Mouse (Mus musculus) thymus, postnatal 25 days (tissue): ENCODE data around the gene Aadacl3.

Source experiments
- DNase-seq: peaks from one replicate; pipeline ENCODE4 v3.0.0; 2022

Gene Aadacl3

DNA sequence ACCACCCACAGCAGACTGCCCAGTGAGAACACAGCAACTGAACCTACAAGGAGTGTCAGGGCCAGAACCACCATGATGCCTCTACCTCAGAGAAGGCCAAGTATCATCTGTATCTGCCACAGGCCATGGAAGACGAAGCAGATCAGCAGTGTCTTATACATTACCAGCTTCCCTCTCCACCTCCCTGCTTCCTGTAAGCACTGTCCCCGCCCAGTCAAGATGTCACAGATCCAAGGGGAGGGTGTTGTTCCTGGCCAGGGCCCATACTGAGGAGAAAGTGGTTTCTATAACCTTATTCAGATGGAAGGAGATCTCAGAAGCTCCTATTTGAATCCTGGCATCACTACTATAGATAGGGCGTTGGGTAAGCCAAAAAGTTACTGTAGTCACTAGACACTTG, at the start of gene Aadacl3:
Aadacl3 (minus strand) TSS at position 101 of the 400 bp plus-strand sequence.
- DNase-seq: no peak

DNA sequence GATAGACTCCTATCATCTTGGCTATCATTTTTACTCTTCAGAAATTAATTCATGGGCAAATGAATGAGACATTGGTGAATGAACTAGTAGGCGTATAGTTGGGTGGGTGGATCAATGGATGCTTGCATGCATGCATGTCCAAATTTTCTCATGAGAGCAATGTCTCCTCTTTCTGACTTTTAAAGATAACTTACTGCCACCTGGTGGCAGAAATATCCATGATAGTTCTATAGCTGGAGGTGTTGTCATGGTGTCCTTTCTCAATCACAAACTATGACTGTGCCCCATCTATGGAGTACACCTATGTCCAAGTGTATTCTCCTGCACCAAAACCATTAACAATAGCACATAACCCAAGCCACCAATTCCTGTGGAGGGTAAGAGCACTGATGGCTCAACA, 43.0 kb upstream of the Aadacl3 start:
- DNase-seq: no peak

DNA sequence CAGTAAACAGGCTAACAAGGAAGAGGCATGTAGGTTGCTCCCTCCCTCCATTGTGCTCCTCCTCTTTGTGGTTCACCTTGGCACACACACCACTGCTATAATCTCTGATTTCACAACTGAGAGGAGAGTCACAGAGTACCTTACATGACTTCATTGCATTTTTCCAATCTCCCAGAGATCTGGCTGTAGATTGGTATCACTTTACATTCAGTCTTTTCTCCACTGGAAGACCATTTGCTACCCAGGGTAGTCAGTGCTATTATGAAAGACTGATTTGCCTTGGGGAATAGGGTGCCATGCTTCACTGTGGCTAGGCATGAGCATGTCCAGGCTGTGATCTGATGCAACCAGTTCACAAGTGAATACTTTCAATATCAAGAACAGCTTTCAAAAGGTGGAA, 29.8 kb upstream of the Aadacl3 start:
- DNase-seq: no peak

DNA sequence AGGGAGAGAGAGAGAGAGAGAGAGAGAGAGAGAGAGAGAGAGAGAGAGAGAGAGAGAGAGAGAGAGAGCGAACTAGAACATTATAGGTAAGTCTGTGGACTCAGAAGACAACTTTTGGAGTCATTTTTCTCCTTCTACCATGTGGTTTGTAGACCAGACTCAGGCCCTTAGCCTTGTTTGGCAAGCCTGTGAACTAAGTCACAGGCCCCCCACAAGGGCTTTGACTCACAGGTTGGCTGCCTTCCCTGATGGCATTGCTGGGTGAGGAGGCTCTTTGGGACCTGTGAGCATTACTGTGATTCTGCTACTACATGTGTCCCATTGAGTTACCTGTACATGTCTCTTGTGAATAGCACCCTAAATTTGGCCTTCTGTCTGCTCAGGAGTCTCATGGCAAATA, 4.5 kb upstream of the Aadacl3 start:
- no peak for DNase-seq

DNA sequence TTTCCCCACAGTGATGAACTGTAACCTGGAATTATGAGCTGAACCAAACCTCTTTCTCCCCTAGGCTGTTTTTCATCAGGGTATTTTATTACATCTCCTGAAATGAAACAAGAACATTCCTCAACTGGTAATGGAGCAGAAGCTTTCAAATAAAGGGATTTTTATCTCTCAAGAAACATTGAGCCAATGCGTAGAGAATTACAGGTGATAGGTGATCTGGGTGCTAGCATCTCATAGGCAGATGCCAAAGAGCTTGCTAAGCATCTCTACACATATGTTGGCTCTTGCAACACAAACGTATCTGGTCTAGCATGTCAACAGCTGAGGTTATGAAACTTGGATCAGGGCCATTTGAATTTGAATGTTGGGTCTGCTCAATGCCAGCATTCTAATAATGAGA, 1.6 kb upstream of the Aadacl3 start:
- no peak for DNase-seq

DNA sequence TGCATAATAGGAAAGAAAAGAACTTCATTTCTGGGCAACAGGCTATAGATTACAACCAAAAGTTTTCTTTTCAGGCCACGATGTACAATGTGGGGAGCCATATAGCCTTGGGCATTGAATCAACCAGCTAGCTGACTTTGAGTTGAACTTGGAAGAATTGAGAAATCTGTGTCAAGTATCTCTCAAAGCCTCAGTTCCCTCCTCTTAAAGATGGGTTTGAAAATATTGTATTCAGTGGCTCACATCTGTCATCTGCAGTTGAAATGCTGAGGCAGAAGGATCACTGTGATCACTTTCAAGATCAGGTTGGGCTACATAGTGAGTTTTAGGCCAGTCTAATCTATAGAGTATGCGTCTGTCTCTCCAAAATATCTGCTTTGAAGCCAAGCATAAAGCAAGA, 10.3 kb downstream of the Aadacl3 start, which contains the start of gene Gm9944:
Gm9944 (minus strand) TSS at position 101 of the 400 bp plus-strand sequence.
- DNase-seq: no peak

DNA sequence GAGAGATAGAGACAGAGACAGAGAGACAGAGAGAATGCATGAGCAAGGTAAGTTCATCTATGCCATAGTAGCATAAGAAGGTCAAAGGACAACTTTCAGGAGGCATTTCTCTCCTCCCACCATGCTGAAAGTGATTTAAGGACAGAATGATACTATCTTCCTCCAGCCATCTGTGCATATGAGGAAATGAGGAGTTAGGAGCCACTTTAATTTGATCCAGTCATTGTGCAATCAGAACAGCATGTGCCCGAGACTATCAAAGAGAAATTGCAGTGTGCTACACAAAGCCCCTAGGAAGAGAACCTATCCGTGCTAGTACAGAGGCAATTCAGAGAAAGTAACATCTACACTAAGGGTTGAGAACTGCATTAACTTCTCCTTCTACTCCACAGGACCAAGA, 15.0 kb downstream of the Aadacl3 start:
- DNase-seq: no peak

DNA sequence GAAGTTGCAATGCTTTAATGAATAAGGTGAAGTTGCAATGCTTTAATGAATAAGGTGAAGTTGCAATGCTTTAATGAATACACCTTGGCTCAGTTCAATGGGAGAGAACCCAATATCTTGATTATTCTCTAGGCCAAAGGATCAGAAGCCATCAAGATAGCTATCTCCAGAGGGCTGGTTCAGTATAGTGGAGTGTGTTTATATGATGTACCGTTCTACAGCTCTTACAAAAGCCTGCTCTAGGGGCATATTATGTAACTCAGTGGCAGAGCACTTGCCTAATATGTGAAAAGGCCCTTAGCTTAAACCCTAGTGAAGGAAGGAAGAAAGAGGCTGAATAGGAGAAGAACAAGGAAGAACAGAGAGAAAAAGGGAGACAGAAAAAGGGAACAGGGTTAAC, 22.0 kb downstream of the Aadacl3 start:
- DNase-seq: no peak

DNA sequence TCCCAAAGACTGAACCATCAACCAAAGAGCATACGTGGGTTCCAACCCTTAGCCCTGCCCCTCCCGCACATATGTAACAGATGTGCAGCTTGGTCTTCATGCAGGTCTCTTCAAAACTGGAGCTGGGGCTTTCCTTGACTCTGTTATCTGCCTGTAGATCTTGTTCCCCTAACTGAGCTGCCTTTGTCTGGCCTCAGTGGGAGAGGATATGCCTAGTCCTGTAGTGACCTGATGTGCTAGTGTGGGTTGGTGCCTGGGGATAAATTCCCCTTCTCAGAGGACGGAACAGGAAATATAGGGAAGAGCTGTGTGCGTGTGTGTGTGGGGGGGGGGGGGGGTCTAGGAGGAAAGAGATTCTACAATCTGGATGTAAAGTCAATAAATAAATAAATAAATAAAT, 22.5 kb downstream of the Aadacl3 start:
- no peak for DNase-seq

DNA sequence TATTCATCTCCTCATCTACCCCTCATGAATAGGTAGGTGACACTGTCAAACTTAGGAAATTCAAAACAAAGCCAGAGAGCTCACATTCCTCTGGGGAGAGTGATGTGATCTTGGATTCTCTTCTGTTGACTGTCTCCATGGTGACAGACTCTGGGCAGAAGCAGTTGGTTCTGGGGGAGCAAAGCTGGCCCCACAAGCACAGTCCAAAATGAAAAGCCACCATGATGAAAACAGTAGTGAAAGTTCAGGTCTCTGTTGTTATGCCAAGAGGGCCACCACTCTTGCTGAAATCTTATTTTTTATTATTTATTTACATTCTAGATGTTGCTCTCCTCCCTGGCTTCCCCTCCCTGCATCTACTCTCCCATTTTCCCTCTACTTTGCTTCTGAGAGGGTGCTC, 24.9 kb downstream of the Aadacl3 start, which contains the start of gene 1700012P22Rik:
1700012P22Rik (minus strand) TSS at position 101 of the 400 bp plus-strand sequence.
- DNase-seq: no peak

DNA sequence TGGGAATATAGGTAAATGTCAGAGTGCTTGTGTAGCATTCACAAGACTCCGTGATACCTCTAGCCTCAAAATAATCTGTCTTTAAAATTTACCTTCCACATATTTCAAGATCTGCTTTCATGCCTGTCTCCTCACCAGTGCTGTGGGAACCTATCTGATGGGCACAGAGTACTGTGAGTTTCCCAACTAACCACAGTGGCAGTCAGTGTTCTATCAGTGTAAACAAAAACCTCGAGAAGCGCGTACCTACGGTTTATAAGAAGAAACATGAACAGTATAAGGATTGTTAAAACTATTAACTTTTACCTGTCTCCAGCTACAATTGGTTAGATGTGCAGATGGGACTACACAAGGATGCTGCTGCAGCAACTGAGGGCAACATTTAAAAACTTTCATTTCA, 30.3 kb downstream of the Aadacl3 start:
- DNase-seq: no peak

DNA sequence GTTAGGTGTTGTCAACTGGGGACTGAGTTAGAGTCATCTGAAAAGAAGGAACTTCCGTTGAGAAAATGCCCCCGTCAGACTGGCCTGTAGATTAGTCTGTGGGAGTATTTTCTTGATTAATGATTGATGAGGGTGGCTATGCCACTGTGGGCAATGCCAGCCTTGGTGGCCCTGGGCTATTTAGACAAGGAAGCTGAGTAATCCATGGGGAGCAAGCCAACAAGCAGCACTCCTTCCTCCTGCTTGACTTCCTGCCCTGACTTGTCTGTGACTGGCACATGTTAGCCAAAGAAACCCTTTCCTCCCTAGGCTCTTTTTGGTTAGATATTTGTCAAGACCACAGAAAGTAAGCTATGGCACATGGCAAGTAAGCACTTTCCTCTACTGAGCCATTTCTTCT, 32.8 kb downstream of the Aadacl3 start:
- DNase-seq: no peak

DNA sequence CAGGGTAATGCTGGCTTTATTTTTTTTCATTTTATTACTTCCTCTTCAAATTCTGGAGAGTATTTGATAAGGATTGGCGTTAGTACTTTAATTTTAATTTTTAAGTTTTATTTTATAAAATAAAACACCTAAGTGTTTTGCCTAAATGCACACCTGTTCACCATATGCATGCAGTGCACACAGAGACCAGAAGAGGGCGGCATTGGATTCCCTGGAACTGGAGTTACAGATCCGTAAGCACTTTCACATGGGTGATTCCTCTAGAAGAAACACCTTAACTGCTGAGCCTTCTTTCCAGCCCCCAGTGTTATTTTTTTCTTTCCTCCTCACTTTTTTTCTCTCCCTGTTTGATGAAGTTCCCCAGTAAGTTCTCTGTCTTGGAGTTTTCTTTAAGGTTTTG, 34.7 kb downstream of the Aadacl3 start:
- peak; percentile 9 for DNase-seq

DNA sequence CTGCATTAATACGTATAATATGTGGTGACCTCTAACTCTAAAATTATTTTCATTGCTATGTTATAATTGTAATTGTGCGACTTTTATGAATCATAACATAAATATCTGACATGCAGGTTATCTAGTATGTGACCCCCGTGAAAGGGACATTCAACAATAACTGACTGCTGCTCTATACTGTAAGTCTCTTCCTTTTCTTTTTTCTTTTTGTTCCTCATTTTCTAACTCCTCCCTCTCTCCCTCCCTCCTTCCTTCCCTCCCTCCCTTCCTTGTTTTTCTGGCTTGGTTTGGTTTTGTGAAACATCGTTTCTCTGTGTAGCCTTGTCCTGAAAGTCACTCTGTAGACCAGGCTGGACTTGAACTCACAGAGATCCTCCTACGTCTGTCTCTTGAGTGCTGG, 39.0 kb downstream of the Aadacl3 start:
- DNase-seq: no peak

DNA sequence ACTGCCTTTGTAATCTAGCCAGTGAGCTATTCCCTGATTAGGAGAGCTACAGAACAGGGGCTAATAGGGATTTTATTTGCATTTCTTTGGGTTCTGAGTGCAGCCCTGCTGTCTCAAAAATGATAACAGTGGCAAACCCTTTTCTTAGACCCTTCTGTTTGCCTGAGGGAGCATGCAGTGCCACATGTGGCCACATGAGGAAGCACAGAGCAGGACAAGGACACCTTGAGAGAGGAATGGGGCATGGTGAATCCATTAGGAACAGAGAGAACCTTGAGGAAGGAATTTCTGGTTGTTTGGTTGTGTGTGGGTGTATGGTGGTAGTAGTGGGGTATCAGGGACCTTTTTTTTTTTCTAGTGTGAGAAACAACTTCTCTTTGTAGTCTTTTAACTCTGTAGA, 42.9 kb downstream of the Aadacl3 start:
- no peak for DNase-seq

DNA sequence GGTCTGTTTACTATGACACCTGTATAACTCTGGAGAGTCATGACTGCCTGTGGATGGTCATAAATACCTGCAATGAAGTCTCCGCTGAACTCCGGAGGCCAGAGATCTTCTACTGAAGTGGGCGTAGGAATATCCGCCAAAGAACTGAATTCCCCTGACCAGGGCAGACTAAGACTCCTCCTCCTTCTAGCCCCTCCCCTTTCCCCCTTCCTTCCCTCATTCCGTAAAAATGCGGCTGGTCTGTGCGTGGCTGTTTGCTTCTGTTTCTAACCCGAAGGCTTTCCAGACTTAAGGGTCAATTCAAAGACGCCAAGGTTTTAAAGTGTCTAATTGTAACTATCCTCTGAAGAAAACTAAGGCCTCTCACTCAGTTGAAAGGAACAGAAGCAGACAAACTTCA, 55.3 kb downstream of the Aadacl3 start, which contains the start of gene Pramef12:
Pramef12 (minus strand) TSS at position 175 of the 400 bp plus-strand sequence.
- DNase-seq: no peak

DNA sequence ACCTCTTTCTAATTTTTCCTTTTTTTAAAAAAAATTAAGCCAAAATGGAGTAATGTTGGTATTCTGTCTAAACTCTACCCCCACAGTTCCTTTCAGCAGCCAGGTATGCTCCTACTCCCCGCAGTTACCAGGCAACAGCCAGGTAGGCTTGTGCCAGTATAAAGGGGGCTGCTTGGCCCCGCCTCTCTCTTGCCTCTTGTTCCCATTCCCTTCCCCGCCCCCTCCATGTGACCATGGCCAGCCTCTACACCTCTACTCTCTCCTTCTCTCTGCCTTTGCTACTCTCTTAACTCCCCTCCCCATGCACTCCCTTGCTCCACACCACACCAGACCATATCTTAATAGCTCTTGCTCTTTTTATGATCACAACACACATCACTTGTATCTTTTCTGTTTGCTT, 57.3 kb downstream of the Aadacl3 start:
- DNase-seq: no peak

DNA sequence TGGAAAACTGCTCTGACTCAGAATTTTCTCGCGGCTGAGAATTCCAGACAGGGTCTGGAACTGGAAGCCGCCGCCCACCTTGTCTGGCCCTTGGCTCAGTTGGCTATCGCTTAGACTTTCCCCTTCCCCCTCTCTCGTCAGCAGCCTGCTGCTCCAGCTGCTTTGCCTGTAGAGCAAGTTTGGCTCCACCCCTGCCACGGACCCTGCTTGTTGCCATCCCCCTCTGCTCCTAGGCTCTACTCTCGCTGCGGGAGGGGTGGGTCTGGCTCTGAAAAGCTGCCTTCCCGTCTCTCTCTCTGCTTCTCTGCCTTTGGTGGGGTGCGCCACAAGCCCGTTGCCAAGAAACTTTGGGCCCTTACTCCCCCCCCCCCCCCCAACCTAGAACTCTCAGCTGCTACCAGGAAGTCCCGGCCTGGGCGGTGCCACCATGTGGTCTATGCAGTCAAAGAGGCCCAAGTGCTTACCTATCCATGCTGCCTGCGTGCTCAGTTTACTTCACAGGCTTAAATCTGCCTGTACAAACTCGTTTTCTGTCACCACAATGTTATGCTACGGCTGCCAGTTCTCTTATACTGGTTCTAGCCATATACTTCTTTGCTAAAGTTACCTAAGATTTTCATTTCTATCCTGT, 59.0 kb downstream of the Aadacl3 start:
- DNase-seq: no peak
